Mouse (Mus musculus) testis, adult 2 months (tissue): Measurements from ENCODE around the gene Bglap2. TPM values are rescaled to one million over a fixed set of nuclear protein-coding genes. Genes with fewer than 3 reads are reported as not detected.
"Not testable (repeated sequence)": the region's sequence is repeated elsewhere in the genome, so short reads cannot be mapped to it uniquely, and the experiment has no call there.

Experiments used
- H3K27ac ChIP-seq: fragments of 200-500 bp; 2 replicates; pipeline ENCODE4 v1.5.1; 2012; ENCODE audit warnings: low read depth, low read length; ENCODE audit not compliant: control insufficient read depth, insufficient read depth
- H3K27me3 ChIP-seq: fragments of 200-500 bp; 2 replicates; pipeline ENCODE4 v1.6.1; 2012; ENCODE audit warnings: mild to moderate bottlenecking, low read length, moderate library complexity; ENCODE audit not compliant: control insufficient read depth, insufficient read depth
- H3K36me3 ChIP-seq: fragments of 200-500 bp; 2 replicates; pipeline ENCODE4 v1.6.1; 2012; ENCODE audit warnings: mild to moderate bottlenecking, low read length; ENCODE audit not compliant: control insufficient read depth, insufficient read depth
- H3K4me1 ChIP-seq: fragments of 200-500 bp; 2 replicates; pipeline ENCODE4 v1.6.1; 2012; ENCODE audit warnings: low read length; ENCODE audit not compliant: control insufficient read depth, insufficient read depth
- H3K4me3 ChIP-seq: fragments of 200-500 bp; 2 replicates; pipeline ENCODE4 v1.5.1; 2012; ENCODE audit warnings: low read depth, mild to moderate bottlenecking, low read length, moderate library complexity, mixed read lengths; ENCODE audit not compliant: control insufficient read depth
- CTCF ChIP-seq: fragments of 200-500 bp; IDR thresholded peaks from 2 replicates; pipeline ENCODE4 v1.5.1; 2012; ENCODE audit warnings: low read depth, mild to moderate bottlenecking, inconsistent platforms, low read length, moderate library complexity; ENCODE audit not compliant: control insufficient read depth, insufficient read depth, insufficient replicate concordance
- POLR2A ChIP-seq: fragments of 200-500 bp; IDR thresholded peaks from 2 replicates; pipeline ENCODE4 v1.6.1; 2012; ENCODE audit warnings: low read depth, mild to moderate bottlenecking, inconsistent platforms, low read length, moderate library complexity; ENCODE audit not compliant: control insufficient read depth
- polyA plus RNA-seq: library from polyadenylated mRNA; depleted of rRNA; stranded (reverse); fragments of >200 nt; gene quantifications from 2 replicates; pipeline ENCODE4 v1.2.3, GENCODE M21; 2012

Bglap2 gene
- polyA plus RNA-seq, 1 experiment = 0.42 TPM

- H3K27ac ChIP-seq, H3K4me3 ChIP-seq, H3K4me1 ChIP-seq, H3K27me3 ChIP-seq, H3K36me3 ChIP-seq: not testable (repeated sequence)
Observed at GRCm38 (mm10) chr3:88376644-88377043, 1.9 kb downstream of the Bglap2 start.

GRCm38 (mm10) chr3:88375750-88376626 lies 2.5 kb downstream of the Bglap2 start:
- H3K27ac ChIP-seq, H3K36me3 ChIP-seq, H3K27me3 ChIP-seq, H3K4me3 ChIP-seq, H3K4me1 ChIP-seq: not testable (repeated sequence)

GRCm38 (mm10) chr3:88372643-88373042 lies 5.9 kb downstream of the Bglap2 start, which contains the start of gene Bglap3:
Gene Bglap3 (minus strand): TSS chr3:88372743.
- H3K4me1 ChIP-seq, H3K27ac ChIP-seq, H3K36me3 ChIP-seq, H3K27me3 ChIP-seq, H3K4me3 ChIP-seq: not testable (repeated sequence)

- H3K4me3 ChIP-seq, H3K36me3 ChIP-seq, H3K27ac ChIP-seq, H3K27me3 ChIP-seq: not testable (repeated sequence)
- H3K4me1 ChIP-seq = peaks cover 16% of the 10 kb centered on the region
Observed at GRCm38 (mm10) chr3:88368511-88368910, 10.0 kb downstream of the Bglap2 start.

- not testable (repeated sequence) for H3K27ac ChIP-seq, H3K27me3 ChIP-seq, H3K4me3 ChIP-seq, H3K36me3 ChIP-seq
- peaks cover 16% of the 10 kb centered on the region for H3K4me1 ChIP-seq
Observed at GRCm38 (mm10) chr3:88367517-88367916, 11.0 kb downstream of the Bglap2 start.

GRCm38 (mm10) chr3:88366830-88367428 lies 11.6 kb downstream of the Bglap2 start:
- not testable (repeated sequence) for H3K36me3 ChIP-seq, H3K27me3 ChIP-seq, H3K27ac ChIP-seq, H3K4me3 ChIP-seq
- H3K4me1 ChIP-seq = peaks cover 16% of the 10 kb centered on the region

GRCm38 (mm10) chr3:88365705-88366361 lies 12.7 kb downstream of the Bglap2 start:
- Histone ChIP-seq H3K36me3 (no peaks in the 10 kb centered on the region), H3K27ac (no peak overlapping the region), H3K4me1 (peaks cover 16% of the 10 kb centered on the region), H3K27me3 (no peaks in the 10 kb centered on the region), H3K4me3 (peak overlapping the region; percentile 10)
- TF ChIP-seq CTCF = no peak
- TF ChIP-seq POLR2A = no peak

- H3K4me1 ChIP-seq = peaks cover 16% of the 10 kb centered on the region
- no peaks in the 10 kb centered on the region; the same call in 1 of the 2 replicates for H3K36me3 ChIP-seq
- no peak within 1 kb of the TSS; the same call in 1 of the 2 replicates for H3K27ac ChIP-seq
- H3K4me3 ChIP-seq = peak within 1 kb of the TSS; percentile 3
- no peaks in the 10 kb centered on the region for H3K27me3 ChIP-seq
- TF ChIP-seq CTCF (no peak), POLR2A (no peak)
Observed at GRCm38 (mm10) chr3:88364337-88364736, 14.2 kb downstream of the Bglap2 start, which contains the start of gene Paqr6. Gene Paqr6 (plus strand): TSS chr3:88364584.
